Mouse (Mus musculus) heart, postnatal 0 days (tissue): ENCODE measurements at regions not wholly inside any gene's neighbourhood (a gene's known extent, or its start where the extent isn't known, plus 50 kb on each side); places are given as distances from the start of the nearest gene placed in this dataset.

Source experiments
- CTCF ChIP-seq: IDR thresholded peaks from 2 replicates; pipeline ENCODE4 v1.5.1; 2016; ENCODE audit warnings: antibody characterized with exemption, control low read depth, low read depth
- EP300 ChIP-seq: IDR thresholded peaks from 2 replicates; pipeline ENCODE4 v1.6.1; 2016; ENCODE audit warnings: antibody characterized with exemption, low read depth

GRCm38 (mm10) chr12:12546372-12547031 is 284.6 kb downstream of the Fam49a start:
- TF ChIP-seq CTCF, result no peak
- TF ChIP-seq EP300, result no peak
